Mouse (Mus musculus): ENCODE measurements around the gene Hpdl. TPM values are rescaled to one million over a fixed set of nuclear protein-coding genes. Genes with fewer than 3 reads are reported as not detected.

Hpdl gene
- polyA plus RNA-seq, 1 experiment from 2014 or later: 0.94 TPM

GRCm38 (mm10) chr4:116838999-116839398 lies 17.5 kb upstream of the Hpdl start:
- no peaks in the 10 kb centered on the region for H3K9me3 ChIP-seq (replicated peaks; ENCODE audit: control insufficient read depth, low read length)
- 22% methylated on average over 2 of the region's 2 CpGs for WGBS
- H3K4me3 ChIP-seq (replicated peaks; ENCODE audit: low read length): no peak overlapping the region
- H3K36me3 ChIP-seq (ENCODE audit: control insufficient read depth, insufficient read depth, low read length): no peaks in the 10 kb centered on the region
- ATAC-seq (ENCODE audit: insufficient read depth, low FRiP score): no peak
- no peak overlapping the region for H3K4me2 ChIP-seq (ENCODE audit: low read depth, low read length)
- H3K9ac ChIP-seq (ENCODE audit: low read length): no peak overlapping the region
- no peaks in the 10 kb centered on the region for H3K4me1 ChIP-seq (ENCODE audit: control insufficient read depth, insufficient read depth, low read length)
- H3K27ac ChIP-seq (ENCODE audit: low read length): no peak overlapping the region
- peaks cover 12% of the 10 kb centered on the region for H3K27me3 ChIP-seq (ENCODE audit: control insufficient read depth, insufficient read depth, low read length)

GRCm38 (mm10) chr4:116830070-116830368 lies 8.5 kb upstream of the Hpdl start:
- ATAC-seq (ENCODE audit: insufficient read depth, low FRiP score): no peak
- H3K9me3 ChIP-seq (replicated peaks; ENCODE audit: control insufficient read depth, low read length): no peaks in the 10 kb centered on the region
- H3K4me3 ChIP-seq (replicated peaks; ENCODE audit: low read length): no peak overlapping the region
- H3K27ac ChIP-seq (ENCODE audit: low read length): no peak overlapping the region
- H3K4me1 ChIP-seq (ENCODE audit: control insufficient read depth, insufficient read depth, low read length): peaks cover 3% of the 10 kb centered on the region; the same call in 1 of the 2 replicates
- H3K4me2 ChIP-seq (ENCODE audit: low read depth, low read length): no peak overlapping the region
- H3K27me3 ChIP-seq (ENCODE audit: control insufficient read depth, insufficient read depth, low read length): no peaks in the 10 kb centered on the region
- 0 out of 2 replicates have a peak overlapping the region, but pooled peaks have one; percentile 25 for H3K9ac ChIP-seq (ENCODE audit: low read length)
- no peaks in the 10 kb centered on the region for H3K36me3 ChIP-seq (ENCODE audit: control insufficient read depth, insufficient read depth, low read length)
- 30% methylated on average over 6 of the region's 6 CpGs for WGBS

- H3K27me3 ChIP-seq (ENCODE audit: control insufficient read depth, insufficient read depth, low read length): no peaks in the 10 kb centered on the region
- 44% methylated on average over 6 of the region's 6 CpGs for WGBS
- no peak for ATAC-seq (ENCODE audit: insufficient read depth, low FRiP score)
- peaks cover 3% of the 10 kb centered on the region; the same call in 1 of the 2 replicates for H3K4me1 ChIP-seq (ENCODE audit: control insufficient read depth, insufficient read depth, low read length)
- H3K27ac ChIP-seq (ENCODE audit: low read length): no peak overlapping the region
- H3K9me3 ChIP-seq (replicated peaks; ENCODE audit: control insufficient read depth, low read length): no peaks in the 10 kb centered on the region
- no peak overlapping the region for H3K4me3 ChIP-seq (replicated peaks; ENCODE audit: low read length)
- H3K4me2 ChIP-seq (ENCODE audit: low read depth, low read length): no peak overlapping the region
- H3K9ac ChIP-seq (ENCODE audit: low read length): 0 out of 2 replicates have a peak overlapping the region, but pooled peaks have one; percentile 25
- no peaks in the 10 kb centered on the region for H3K36me3 ChIP-seq (ENCODE audit: control insufficient read depth, insufficient read depth, low read length)
These were observed 8.0 kb upstream of the Hpdl start for GRCm38 (mm10) chr4:116829364-116830069.

GRCm38 (mm10) chr4:116827819-116828218 lies 6.3 kb upstream of the Hpdl start:
- Histone ChIP-seq H3K36me3 (ENCODE audit: control insufficient read depth, insufficient read depth, low read length) (no peaks in the 10 kb centered on the region), H3K27ac (ENCODE audit: low read length) (no peak overlapping the region), H3K9ac (ENCODE audit: low read length) (no peak overlapping the region), H3K4me1 (ENCODE audit: control insufficient read depth, insufficient read depth, low read length) (peaks cover 6% of the 10 kb centered on the region; the same call in 1 of the 2 replicates), H3K4me2 (ENCODE audit: low read depth, low read length) (no peak overlapping the region), H3K27me3 (ENCODE audit: control insufficient read depth, insufficient read depth, low read length) (no peaks in the 10 kb centered on the region), H3K9me3 (replicated peaks; ENCODE audit: control insufficient read depth, low read length) (no peaks in the 10 kb centered on the region), H3K4me3 (replicated peaks; ENCODE audit: low read length) (no peak overlapping the region)
- peak; percentile 34; the same call in 1 of the 2 replicates for ATAC-seq (ENCODE audit: insufficient read depth, low FRiP score)
- WGBS: 1% methylated on average over 4 of the region's 4 CpGs

GRCm38 (mm10) chr4:116824541-116825004 lies 3.1 kb upstream of the Hpdl start:
- WGBS: 1% methylated on average over 29 of the region's 29 CpGs
- ATAC-seq (ENCODE audit: insufficient read depth, low FRiP score): peak; percentile 39; the same call in 1 of the 2 replicates
- Histone ChIP-seq H3K9ac (ENCODE audit: low read length) (peak overlapping the region; percentile 82), H3K27ac (ENCODE audit: low read length) (0 out of 2 replicates have a peak overlapping the region, but pooled peaks have one; percentile 65), H3K36me3 (ENCODE audit: control insufficient read depth, insufficient read depth, low read length) (no peaks in the 10 kb centered on the region), H3K9me3 (replicated peaks; ENCODE audit: control insufficient read depth, low read length) (no peaks in the 10 kb centered on the region), H3K4me2 (ENCODE audit: low read depth, low read length) (peak overlapping the region; percentile 80), H3K27me3 (ENCODE audit: control insufficient read depth, insufficient read depth, low read length) (peaks cover 14% of the 10 kb centered on the region; the same call in 1 of the 2 replicates), H3K4me1 (ENCODE audit: control insufficient read depth, insufficient read depth, low read length) (peaks cover 12% of the 10 kb centered on the region; the same call in 1 of the 2 replicates), H3K4me3 (replicated peaks; ENCODE audit: low read length) (peak overlapping the region; percentile 70)

- Histone ChIP-seq H3K9me3 (replicated peaks; ENCODE audit: control insufficient read depth, low read length) (no peaks in the 10 kb centered on the region), H3K9ac (ENCODE audit: low read length) (peak overlapping the region; percentile 71), H3K36me3 (ENCODE audit: control insufficient read depth, insufficient read depth, low read length) (peaks cover 3% of the 10 kb centered on the region; the same call in 1 of the 2 replicates), H3K4me2 (ENCODE audit: low read depth, low read length) (peak overlapping the region; percentile 97), H3K27ac (ENCODE audit: low read length) (no peak overlapping the region), H3K27me3 (ENCODE audit: control insufficient read depth, insufficient read depth, low read length) (peaks cover 15% of the 10 kb centered on the region; the same call in 1 of the 2 replicates), H3K4me1 (ENCODE audit: control insufficient read depth, insufficient read depth, low read length) (peaks cover 11% of the 10 kb centered on the region; the same call in 1 of the 2 replicates), H3K4me3 (replicated peaks; ENCODE audit: low read length) (peak overlapping the region; percentile 60)
- WGBS: under 1% methylated on average over 51 of the region's 51 CpGs
- ATAC-seq (ENCODE audit: insufficient read depth, low FRiP score): peak; percentile 85
These were observed 409 bp downstream of the Hpdl start for GRCm38 (mm10) chr4:116820902-116821693.

GRCm38 (mm10) chr4:116819968-116820901 lies 1.3 kb downstream of the Hpdl start:
- H3K4me1 ChIP-seq (ENCODE audit: control insufficient read depth, insufficient read depth, low read length): peaks cover 11% of the 10 kb centered on the region; the same call in 1 of the 2 replicates
- H3K27me3 ChIP-seq (ENCODE audit: control insufficient read depth, insufficient read depth, low read length): peaks cover 15% of the 10 kb centered on the region; the same call in 1 of the 2 replicates
- peak; percentile 1; the same call in 1 of the 2 replicates for ATAC-seq (ENCODE audit: insufficient read depth, low FRiP score)
- H3K4me3 ChIP-seq (replicated peaks; ENCODE audit: low read length): peak overlapping the region; percentile 60
- H3K9me3 ChIP-seq (replicated peaks; ENCODE audit: control insufficient read depth, low read length): no peaks in the 10 kb centered on the region
- 30% methylated on average over 32 of the region's 32 CpGs for WGBS
- peak overlapping the region; percentile 97 for H3K4me2 ChIP-seq (ENCODE audit: low read depth, low read length)
- H3K36me3 ChIP-seq (ENCODE audit: control insufficient read depth, insufficient read depth, low read length): peaks cover 3% of the 10 kb centered on the region; the same call in 1 of the 2 replicates
- no peak overlapping the region for H3K27ac ChIP-seq (ENCODE audit: low read length)
- peak overlapping the region; percentile 71; the same call in 1 of the 2 replicates for H3K9ac ChIP-seq (ENCODE audit: low read length)

- no peaks in the 10 kb centered on the region for H3K9me3 ChIP-seq (replicated peaks; ENCODE audit: control insufficient read depth, low read length)
- H3K9ac ChIP-seq (ENCODE audit: low read length): no peak overlapping the region
- 86% methylated on average over 6 of the region's 6 CpGs for WGBS
- H3K36me3 ChIP-seq (ENCODE audit: control insufficient read depth, insufficient read depth, low read length): peaks cover 3% of the 10 kb centered on the region; the same call in 1 of the 2 replicates
- H3K27ac ChIP-seq (ENCODE audit: low read length): no peak overlapping the region
- H3K4me3 ChIP-seq (replicated peaks; ENCODE audit: low read length): no peak overlapping the region
- no peak for ATAC-seq (ENCODE audit: insufficient read depth, low FRiP score)
- H3K27me3 ChIP-seq (ENCODE audit: control insufficient read depth, insufficient read depth, low read length): peaks cover 15% of the 10 kb centered on the region; the same call in 1 of the 2 replicates
- no peak overlapping the region for H3K4me2 ChIP-seq (ENCODE audit: low read depth, low read length)
- peaks cover 8% of the 10 kb centered on the region; the same call in 1 of the 2 replicates for H3K4me1 ChIP-seq (ENCODE audit: control insufficient read depth, insufficient read depth, low read length)
These were observed 4.0 kb downstream of the Hpdl start for GRCm38 (mm10) chr4:116817486-116817885.

All from stomach, embryonic 16.5 days (tissue).